Mouse (Mus musculus): ENCODE data around the gene 9930111J21Rik1. TPM values are rescaled to one million over a fixed set of nuclear protein-coding genes. Genes with fewer than 3 reads are reported as not detected.
"Not testable (repeated sequence)": the region's sequence is repeated elsewhere in the genome, so short reads cannot be mapped to it uniquely, and the experiment has no call there.

The 9930111J21Rik1 gene
- polyA plus RNA-seq, 1 experiment from 2014 or later: 0.59 TPM

GRCm38 (mm10) chr11:48935291-48935690 is 43.9 kb downstream of the 9930111J21Rik1 start:
- not testable (repeated sequence) for H3K4me2 ChIP-seq (ENCODE audit: low read length); H3K4me3 ChIP-seq (ENCODE audit: control insufficient read depth in 1 of 2, insufficient read depth in 1 of 2, low read depth in 1 of 2, low read length in 2 of 2); H3K4me1 ChIP-seq (ENCODE audit: control insufficient read depth in 2 of 2, insufficient read depth in 2 of 2, low read length in 2 of 2); H3K36me3 ChIP-seq (ENCODE audit: control insufficient read depth, insufficient read depth, low read length); H3K27me3 ChIP-seq (ENCODE audit: control insufficient read depth, insufficient read depth, low read length); ATAC-seq (ENCODE audit: insufficient number of reproducible peaks, insufficient read depth, low FRiP score, low read depth); H3K27ac ChIP-seq (replicated peaks in 1 of 2; ENCODE audit: control insufficient read depth in 1 of 2, insufficient read depth in 1 of 2, low read depth in 2 of 2, low read length in 2 of 2); H3K9me3 ChIP-seq (ENCODE audit: control insufficient read depth, low read length); H3K9ac ChIP-seq (ENCODE audit: low read length)
- no CpG with 5 or more reads among the region's 3 CpGs for WGBS

GRCm38 (mm10) chr11:48933923-48934322 is 45.3 kb downstream of the 9930111J21Rik1 start:
- H3K27ac ChIP-seq (replicated peaks in 1 of 2; ENCODE audit: control insufficient read depth in 1 of 2, insufficient read depth in 1 of 2, low read depth in 2 of 2, low read length in 2 of 2); H3K9ac ChIP-seq (ENCODE audit: low read length); H3K4me1 ChIP-seq (ENCODE audit: control insufficient read depth in 2 of 2, insufficient read depth in 2 of 2, low read length in 2 of 2); H3K36me3 ChIP-seq (ENCODE audit: control insufficient read depth, insufficient read depth, low read length); ATAC-seq (ENCODE audit: insufficient number of reproducible peaks, insufficient read depth, low FRiP score, low read depth); H3K9me3 ChIP-seq (ENCODE audit: control insufficient read depth, low read length); H3K4me3 ChIP-seq (ENCODE audit: control insufficient read depth in 1 of 2, insufficient read depth in 1 of 2, low read depth in 1 of 2, low read length in 2 of 2); H3K4me2 ChIP-seq (ENCODE audit: low read length); H3K27me3 ChIP-seq (ENCODE audit: control insufficient read depth, insufficient read depth, low read length): not testable (repeated sequence)
- WGBS: 50% methylated on average over 1 of the region's 1 CpGs

GRCm38 (mm10) chr11:48933422-48933821 is 45.8 kb downstream of the 9930111J21Rik1 start:
- H3K27me3 ChIP-seq (ENCODE audit: control insufficient read depth, insufficient read depth, low read length); H3K9ac ChIP-seq (ENCODE audit: low read length); ATAC-seq (ENCODE audit: insufficient number of reproducible peaks, insufficient read depth, low FRiP score, low read depth); H3K27ac ChIP-seq (replicated peaks in 1 of 2; ENCODE audit: control insufficient read depth in 1 of 2, insufficient read depth in 1 of 2, low read depth in 2 of 2, low read length in 2 of 2); H3K4me1 ChIP-seq (ENCODE audit: control insufficient read depth in 2 of 2, insufficient read depth in 2 of 2, low read length in 2 of 2); H3K4me3 ChIP-seq (ENCODE audit: control insufficient read depth in 1 of 2, insufficient read depth in 1 of 2, low read depth in 1 of 2, low read length in 2 of 2); H3K9me3 ChIP-seq (ENCODE audit: control insufficient read depth, low read length); H3K4me2 ChIP-seq (ENCODE audit: low read length); H3K36me3 ChIP-seq (ENCODE audit: control insufficient read depth, insufficient read depth, low read length): not testable (repeated sequence)
- 52% methylated on average over 1 of the region's 1 CpGs for WGBS

- H3K4me1 ChIP-seq (ENCODE audit: control insufficient read depth in 2 of 2, insufficient read depth in 2 of 2, low read length in 2 of 2); H3K27ac ChIP-seq (replicated peaks in 1 of 2; ENCODE audit: control insufficient read depth in 1 of 2, insufficient read depth in 1 of 2, low read depth in 2 of 2, low read length in 2 of 2); H3K9me3 ChIP-seq (ENCODE audit: control insufficient read depth, low read length); ATAC-seq (ENCODE audit: insufficient number of reproducible peaks, insufficient read depth, low FRiP score, low read depth); H3K4me2 ChIP-seq (ENCODE audit: low read length); H3K9ac ChIP-seq (ENCODE audit: low read length); H3K4me3 ChIP-seq (ENCODE audit: control insufficient read depth in 1 of 2, insufficient read depth in 1 of 2, low read depth in 1 of 2, low read length in 2 of 2); H3K36me3 ChIP-seq (ENCODE audit: control insufficient read depth, insufficient read depth, low read length); H3K27me3 ChIP-seq (ENCODE audit: control insufficient read depth, insufficient read depth, low read length): not testable (repeated sequence)
- whole genome bisulfite sequencing: 94% methylated on average over 1 of the region's 1 CpGs
Observed at GRCm38 (mm10) chr11:48928068-48928467, 51.1 kb downstream of the 9930111J21Rik1 start.

- not testable (repeated sequence) for H3K27ac ChIP-seq (replicated peaks in 1 of 2; ENCODE audit: control insufficient read depth in 1 of 2, insufficient read depth in 1 of 2, low read depth in 2 of 2, low read length in 2 of 2); H3K36me3 ChIP-seq (ENCODE audit: control insufficient read depth, insufficient read depth, low read length); ATAC-seq (ENCODE audit: insufficient number of reproducible peaks, insufficient read depth, low FRiP score, low read depth); H3K4me2 ChIP-seq (ENCODE audit: low read length); H3K9me3 ChIP-seq (ENCODE audit: control insufficient read depth, low read length); H3K4me3 ChIP-seq (ENCODE audit: control insufficient read depth in 1 of 2, insufficient read depth in 1 of 2, low read depth in 1 of 2, low read length in 2 of 2); H3K27me3 ChIP-seq (ENCODE audit: control insufficient read depth, insufficient read depth, low read length); H3K9ac ChIP-seq (ENCODE audit: low read length); H3K4me1 ChIP-seq (ENCODE audit: control insufficient read depth in 2 of 2, insufficient read depth in 2 of 2, low read length in 2 of 2)
Observed at GRCm38 (mm10) chr11:48926437-48926836, 52.8 kb downstream of the 9930111J21Rik1 start.

- not testable (repeated sequence) for ATAC-seq (ENCODE audit: insufficient number of reproducible peaks, insufficient read depth, low FRiP score, low read depth); H3K9me3 ChIP-seq (ENCODE audit: control insufficient read depth, low read length)
- 68% methylated on average over 5 of the region's 5 CpGs for WGBS
Observed at GRCm38 (mm10) chr11:48923818-48924217, 55.4 kb downstream of the 9930111J21Rik1 start.

GRCm38 (mm10) chr11:48918380-48918779 is 60.8 kb downstream of the 9930111J21Rik1 start:
- Histone ChIP-seq H3K9me3 (ENCODE audit: control insufficient read depth, low read length) (no peaks in the 10 kb centered on the region), H3K27me3 (ENCODE audit: control insufficient read depth, insufficient read depth, low read length) (no peaks in the 10 kb centered on the region), H3K4me2 (ENCODE audit: low read length) (no peak overlapping the region), H3K4me1 (ENCODE audit: control insufficient read depth in 2 of 2, insufficient read depth in 2 of 2, low read length in 2 of 2) (no peaks in the 10 kb centered on the region), H3K4me3 (ENCODE audit: control insufficient read depth in 1 of 2, insufficient read depth in 1 of 2, low read depth in 1 of 2, low read length in 2 of 2) (no peak overlapping the region), H3K9ac (ENCODE audit: low read length) (no peak overlapping the region), H3K27ac (replicated peaks in 1 of 2; ENCODE audit: control insufficient read depth in 1 of 2, insufficient read depth in 1 of 2, low read depth in 2 of 2, low read length in 2 of 2) (no peak overlapping the region), H3K36me3 (ENCODE audit: control insufficient read depth, insufficient read depth, low read length) (no peaks in the 10 kb centered on the region)
- WGBS: 70% methylated on average over 3 of the region's 3 CpGs
- ATAC-seq (ENCODE audit: insufficient number of reproducible peaks, insufficient read depth, low FRiP score, low read depth): no peak

More at GRCm38 (mm10) chr11:48923818-48924217, 55.4 kb downstream of the 9930111J21Rik1 start:
- H3K9ac ChIP-seq (ENCODE audit: low read length); H3K27ac ChIP-seq (replicated peaks in 1 of 2; ENCODE audit: control insufficient read depth in 1 of 2, insufficient read depth in 1 of 2, low read depth in 2 of 2, low read length in 2 of 2); H3K27me3 ChIP-seq (ENCODE audit: control insufficient read depth, insufficient read depth, low read length); H3K4me2 ChIP-seq (ENCODE audit: low read length); H3K4me3 ChIP-seq (ENCODE audit: control insufficient read depth in 1 of 2, insufficient read depth in 1 of 2, low read depth in 1 of 2, low read length in 2 of 2); H3K4me1 ChIP-seq (ENCODE audit: control insufficient read depth in 2 of 2, insufficient read depth in 2 of 2, low read length in 2 of 2); H3K36me3 ChIP-seq (ENCODE audit: control insufficient read depth, insufficient read depth, low read length): not testable (repeated sequence)

- H3K36me3 ChIP-seq (ENCODE audit: control insufficient read depth, insufficient read depth, low read length): no peaks in the 10 kb centered on the region
- H3K27ac ChIP-seq (replicated peaks in 1 of 2; ENCODE audit: control insufficient read depth in 1 of 2, insufficient read depth in 1 of 2, low read depth in 2 of 2, low read length in 2 of 2): no peak overlapping the region
- no peak overlapping the region for H3K4me3 ChIP-seq (ENCODE audit: control insufficient read depth in 1 of 2, insufficient read depth in 1 of 2, low read depth in 1 of 2, low read length in 2 of 2)
- no peaks in the 10 kb centered on the region for H3K4me1 ChIP-seq (ENCODE audit: control insufficient read depth in 2 of 2, insufficient read depth in 2 of 2, low read length in 2 of 2)
- H3K9ac ChIP-seq (ENCODE audit: low read length): no peak overlapping the region
- 84% methylated on average over 1 of the region's 1 CpGs for WGBS
- no peaks in the 10 kb centered on the region for H3K27me3 ChIP-seq (ENCODE audit: control insufficient read depth, insufficient read depth, low read length)
- no peaks in the 10 kb centered on the region for H3K9me3 ChIP-seq (ENCODE audit: control insufficient read depth, low read length)
- H3K4me2 ChIP-seq (ENCODE audit: low read length): no peak overlapping the region
- no peak for ATAC-seq (ENCODE audit: insufficient number of reproducible peaks, insufficient read depth, low FRiP score, low read depth)
Observed at GRCm38 (mm10) chr11:48913611-48914010, 65.6 kb downstream of the 9930111J21Rik1 start.

All from heart, embryonic 14.5 days (tissue).